Mouse (Mus musculus) G1E-ER4 (cell line): Measurements from ENCODE around the gene Prokr1. TPM values are rescaled to one million over a fixed set of nuclear protein-coding genes. Genes with fewer than 3 reads are reported as not detected.

Source experiments
- GATA1 ChIP-seq: IDR thresholded peaks from one replicate; pipeline ENCODE4 v1.8.0; 2012; ENCODE audit warnings: low read length, inconsistent platforms
- polyA plus RNA-seq: library from polyadenylated mRNA; stranded (reverse); fragments of >175 nt; gene quantifications from 2 replicates; pipeline ENCODE4 v1.2.3, GENCODE M21; 2012

Gene Prokr1
- polyA plus RNA-seq, 1 experiment, result 0.15 TPM

DNA sequence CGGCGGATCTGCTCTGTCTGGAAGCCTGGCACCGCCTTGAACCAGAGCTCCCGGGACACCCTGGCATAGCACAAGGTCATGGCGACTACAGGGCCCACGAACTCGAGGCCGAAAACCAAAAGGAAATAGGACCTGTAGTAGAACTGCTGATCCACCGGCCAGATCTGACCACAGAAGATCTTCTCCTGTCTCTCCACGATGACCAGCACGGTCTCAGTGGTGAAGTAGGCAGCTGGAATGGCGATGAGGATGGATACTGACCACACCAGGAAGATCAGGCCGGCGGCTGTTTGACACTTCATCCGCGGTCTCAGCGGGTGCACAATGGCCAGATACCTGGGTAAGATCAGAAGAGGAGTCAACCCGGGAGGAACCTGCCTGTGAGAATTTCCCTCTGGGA is 9.0 kb downstream of the Prokr1 start:
- TF ChIP-seq GATA1, result no peak

DNA sequence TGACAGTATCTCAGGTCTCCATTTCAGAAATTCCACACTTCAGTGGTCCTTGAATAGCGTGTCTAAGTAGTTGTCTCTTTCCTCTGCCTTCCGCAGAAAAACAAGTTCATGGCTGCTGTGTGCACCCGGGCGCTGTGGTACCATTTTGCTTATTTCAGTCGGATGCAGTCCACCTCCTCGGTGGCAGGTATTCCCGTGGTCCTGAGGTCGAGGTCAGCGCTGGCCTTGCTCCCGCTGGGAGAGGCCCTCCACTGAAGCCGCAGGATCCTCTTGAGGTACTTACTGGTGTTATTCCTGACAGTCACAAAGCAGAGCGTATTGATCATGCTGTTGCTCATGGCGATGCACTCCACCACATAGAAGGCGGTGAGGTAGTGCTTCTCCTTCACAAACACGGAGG is 9.5 kb downstream of the Prokr1 start:
- TF ChIP-seq GATA1, result no peak

DNA sequence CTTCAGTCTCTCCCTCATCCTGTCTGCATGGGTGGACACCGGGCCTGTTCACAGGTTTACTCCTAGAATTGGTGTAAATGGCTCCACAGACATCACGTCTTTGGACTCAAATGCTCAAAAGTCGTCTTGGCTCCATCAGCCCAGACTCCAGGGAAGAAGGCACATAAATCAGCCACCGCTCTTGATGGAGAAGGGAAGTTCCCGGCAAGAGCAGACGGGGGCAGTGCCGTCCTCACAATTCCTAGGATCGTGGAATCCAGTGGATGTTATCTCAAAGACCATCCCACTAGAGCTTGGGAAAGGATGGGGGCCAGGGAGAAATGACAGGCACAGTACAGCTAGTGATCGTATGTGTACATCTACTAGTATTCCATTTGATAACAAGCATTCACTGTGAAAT is 12.3 kb downstream of the Prokr1 start:
- no peak for TF ChIP-seq GATA1

DNA sequence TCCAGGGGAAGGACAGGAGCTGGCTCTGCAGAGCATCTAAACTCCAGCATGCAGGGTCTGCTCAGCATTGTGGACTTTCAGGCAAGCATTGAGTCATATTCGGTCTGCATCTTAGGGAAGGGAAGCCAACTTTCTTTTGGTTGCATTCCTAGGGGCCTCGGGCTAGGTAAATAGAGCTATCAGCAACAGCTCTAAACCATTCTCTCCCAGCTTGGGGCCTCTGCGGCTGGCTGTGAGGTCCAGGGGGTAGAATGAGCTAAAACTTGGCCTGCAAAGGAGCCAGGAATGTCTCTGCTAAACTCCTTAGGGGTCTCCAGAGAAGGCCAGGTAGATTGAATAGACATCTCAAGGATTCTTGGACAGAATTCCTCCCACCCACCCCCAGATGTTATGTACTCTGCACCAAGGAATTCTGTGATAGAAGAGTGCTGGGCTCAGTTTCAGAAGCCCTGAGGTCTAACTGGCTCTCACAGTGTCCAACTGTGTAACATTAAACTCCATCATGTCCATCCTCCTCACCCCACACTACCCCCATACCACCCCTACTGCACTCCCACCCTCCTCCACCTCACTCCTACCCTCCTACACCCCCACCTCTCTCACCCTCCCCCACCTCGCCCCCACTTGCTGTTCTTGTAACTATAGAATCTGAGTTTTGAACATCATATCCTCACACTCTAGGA is 13.8 kb downstream of the Prokr1 start:
- TF ChIP-seq GATA1, result no peak

DNA sequence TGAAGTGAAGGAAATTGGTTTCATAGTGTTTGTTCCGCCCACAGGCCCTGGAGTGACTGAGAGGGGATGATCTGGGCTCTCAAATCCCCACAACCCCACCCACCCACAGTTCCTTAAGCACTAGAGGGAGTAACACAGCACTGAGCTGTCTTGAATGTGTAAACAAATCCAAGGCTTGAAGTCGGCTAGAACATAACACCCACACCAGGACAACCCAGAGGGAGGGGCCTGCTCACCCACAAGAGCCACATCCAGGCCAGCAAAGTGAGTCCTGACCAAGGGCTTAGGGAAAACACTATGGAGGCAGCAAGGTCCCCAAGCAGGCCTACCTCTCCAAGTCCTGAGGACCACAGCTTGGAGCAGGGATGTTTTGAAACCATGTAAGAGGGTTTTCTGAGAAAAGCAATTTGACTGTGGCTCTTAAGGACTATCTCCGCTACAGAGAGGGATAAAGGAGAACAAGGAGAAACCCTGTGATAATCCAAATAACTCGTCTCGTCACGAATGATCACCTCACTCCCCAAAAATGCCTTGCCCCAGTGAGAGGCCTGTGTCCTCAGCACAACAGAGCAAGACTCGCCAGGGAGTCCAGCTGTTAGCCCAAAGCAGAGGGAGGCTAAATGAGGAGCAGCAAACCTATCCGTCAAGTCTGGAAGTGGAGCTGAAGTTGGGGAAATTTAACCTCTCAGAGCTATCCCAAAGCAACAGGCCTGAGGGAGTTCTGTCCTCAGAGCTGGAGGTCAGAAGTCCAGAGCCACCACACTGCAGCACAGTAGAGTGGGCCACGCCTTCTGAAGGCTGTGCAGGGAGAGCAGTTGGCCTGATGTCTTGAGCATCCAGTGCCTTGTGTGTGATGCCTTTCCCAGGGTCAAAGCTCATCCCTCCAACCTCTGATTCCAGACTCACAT is 22.6 kb downstream of the Prokr1 start:
- TF ChIP-seq GATA1, result no peak

DNA sequence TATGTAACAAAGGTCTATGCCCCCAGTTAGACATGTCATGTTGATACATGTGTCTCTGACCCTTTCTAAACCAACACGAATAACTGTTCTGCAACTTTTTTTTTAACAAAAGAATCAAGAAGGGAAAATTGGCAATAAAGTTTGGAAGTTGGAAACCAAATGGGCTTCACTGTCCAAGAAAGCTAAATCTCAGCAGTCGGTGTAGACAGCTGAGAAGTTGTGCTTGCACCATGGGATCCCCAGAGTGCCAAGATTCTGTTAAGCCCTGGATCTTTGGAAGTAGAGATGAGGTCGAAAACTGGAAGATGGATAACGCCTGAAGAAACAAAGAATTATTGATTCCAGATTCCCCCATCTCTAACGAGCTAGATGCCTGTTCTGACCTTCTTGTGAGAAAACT is 25.4 kb downstream of the Prokr1 start:
- TF ChIP-seq GATA1, result no peak

DNA sequence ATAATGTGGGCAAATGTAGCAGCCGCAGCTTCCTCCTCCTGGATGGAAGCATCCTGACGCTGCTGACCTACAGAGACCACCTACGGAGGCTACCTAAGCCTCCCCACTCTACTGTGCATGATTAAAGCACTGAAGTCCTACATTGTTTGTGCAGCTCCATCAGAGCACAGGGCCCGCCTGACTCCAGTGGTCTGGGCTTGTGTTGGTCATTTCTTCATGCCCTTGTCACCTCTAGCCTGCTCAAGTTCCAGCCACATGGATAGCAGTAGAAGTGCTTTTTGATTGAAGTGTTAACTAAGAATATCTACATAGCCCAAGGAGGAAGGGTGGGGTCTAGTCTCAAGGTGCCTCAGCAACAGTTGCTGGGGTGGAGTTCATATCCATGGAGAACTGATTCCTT is 26.2 kb downstream of the Prokr1 start:
- TF ChIP-seq GATA1, result no peak

DNA sequence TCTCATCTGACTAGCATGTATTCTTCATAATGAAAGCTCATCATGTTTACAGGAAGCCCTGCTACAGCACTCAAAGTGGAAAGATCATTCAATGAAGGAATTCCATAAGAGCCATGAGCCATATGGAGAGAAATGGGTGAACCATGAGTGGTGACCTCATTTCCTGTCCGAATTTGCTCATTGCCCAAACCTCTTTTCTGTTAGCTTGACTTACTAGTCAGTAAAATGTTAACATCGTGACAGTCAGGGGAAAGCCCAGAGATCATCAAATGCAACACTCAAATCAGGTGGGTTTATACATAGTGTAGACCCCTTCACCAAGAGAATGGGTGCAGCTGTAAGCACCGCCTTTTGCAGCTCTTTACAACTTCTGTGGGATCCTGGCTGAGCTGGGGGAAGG is 36.8 kb downstream of the Prokr1 start:
- TF ChIP-seq GATA1, result no peak

DNA sequence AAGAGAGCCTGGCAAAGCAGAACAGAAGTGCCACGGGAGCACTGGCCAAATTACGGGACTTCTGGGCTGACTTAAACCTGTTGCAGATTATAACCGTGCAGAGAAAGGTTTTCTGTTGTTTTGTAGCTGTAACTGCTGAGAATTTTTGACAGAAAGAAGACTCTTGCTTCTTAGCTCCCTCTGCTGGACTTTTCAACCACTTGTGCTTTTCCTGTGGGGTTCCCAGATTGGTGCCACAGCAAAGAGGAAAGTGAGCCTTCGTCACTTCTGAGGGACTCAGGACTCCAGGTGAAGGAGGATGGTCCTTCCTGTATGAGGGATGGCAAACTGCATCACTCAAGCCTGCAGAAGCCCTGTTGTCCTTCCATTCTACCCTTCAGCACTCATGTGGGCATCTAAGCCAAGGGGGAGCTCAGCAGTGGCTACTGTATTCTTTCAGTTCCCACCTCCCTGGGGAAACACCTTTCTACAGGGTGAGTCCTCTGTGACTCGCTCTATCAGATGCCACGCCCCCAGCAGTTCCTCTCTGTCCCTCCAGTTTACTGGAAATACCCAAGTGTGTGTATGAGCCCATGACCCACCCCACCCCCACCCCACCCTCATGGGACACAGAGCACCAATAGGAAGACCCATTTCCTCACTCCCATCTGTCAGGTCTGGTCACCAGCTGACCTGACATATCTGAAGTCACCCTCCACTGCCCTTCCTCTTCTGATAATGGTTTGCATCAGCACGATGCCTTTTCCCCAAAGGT is 38.3 kb downstream of the Prokr1 start:
- TF ChIP-seq GATA1, result no peak

DNA sequence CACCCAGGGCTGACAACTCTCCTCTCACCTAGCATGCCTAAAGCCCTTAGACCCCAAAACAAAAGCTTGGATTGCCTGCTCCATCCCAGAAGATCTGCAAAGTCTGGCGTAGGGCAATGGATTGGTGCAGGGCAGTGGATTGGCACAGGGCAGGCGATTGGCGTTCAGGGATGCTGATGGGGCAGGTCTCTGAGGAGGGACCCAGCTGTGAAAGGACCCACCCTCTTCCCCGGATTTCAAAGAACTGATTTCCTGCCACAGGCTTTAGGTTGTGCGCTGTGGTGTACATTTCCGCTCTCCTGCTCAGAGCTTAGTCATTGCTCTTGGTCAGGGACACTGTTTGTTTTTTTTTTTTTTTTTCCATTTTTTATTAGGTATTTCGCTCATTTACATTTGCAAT is 42.7 kb downstream of the Prokr1 start:
- TF ChIP-seq GATA1, result no peak

DNA sequence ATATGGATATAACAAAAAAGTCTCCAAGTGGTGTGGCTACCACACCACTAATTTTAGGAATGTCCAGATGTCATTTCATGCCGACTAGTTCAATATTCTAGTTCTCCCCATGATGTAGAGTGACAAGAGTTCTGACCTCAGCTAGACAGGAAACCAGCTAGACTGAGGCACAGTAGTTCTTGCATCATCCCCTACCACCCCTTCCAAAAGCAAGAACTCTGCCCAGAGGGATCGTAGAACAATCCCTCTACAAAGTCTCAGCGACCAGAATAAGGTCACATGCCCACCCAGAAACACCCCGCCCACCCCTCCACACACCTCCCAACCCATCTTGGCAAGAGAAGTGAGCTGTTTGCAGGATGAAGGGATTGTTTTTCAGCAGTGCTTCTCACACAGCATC is 43.1 kb downstream of the Prokr1 start:
- no peak for TF ChIP-seq GATA1

DNA sequence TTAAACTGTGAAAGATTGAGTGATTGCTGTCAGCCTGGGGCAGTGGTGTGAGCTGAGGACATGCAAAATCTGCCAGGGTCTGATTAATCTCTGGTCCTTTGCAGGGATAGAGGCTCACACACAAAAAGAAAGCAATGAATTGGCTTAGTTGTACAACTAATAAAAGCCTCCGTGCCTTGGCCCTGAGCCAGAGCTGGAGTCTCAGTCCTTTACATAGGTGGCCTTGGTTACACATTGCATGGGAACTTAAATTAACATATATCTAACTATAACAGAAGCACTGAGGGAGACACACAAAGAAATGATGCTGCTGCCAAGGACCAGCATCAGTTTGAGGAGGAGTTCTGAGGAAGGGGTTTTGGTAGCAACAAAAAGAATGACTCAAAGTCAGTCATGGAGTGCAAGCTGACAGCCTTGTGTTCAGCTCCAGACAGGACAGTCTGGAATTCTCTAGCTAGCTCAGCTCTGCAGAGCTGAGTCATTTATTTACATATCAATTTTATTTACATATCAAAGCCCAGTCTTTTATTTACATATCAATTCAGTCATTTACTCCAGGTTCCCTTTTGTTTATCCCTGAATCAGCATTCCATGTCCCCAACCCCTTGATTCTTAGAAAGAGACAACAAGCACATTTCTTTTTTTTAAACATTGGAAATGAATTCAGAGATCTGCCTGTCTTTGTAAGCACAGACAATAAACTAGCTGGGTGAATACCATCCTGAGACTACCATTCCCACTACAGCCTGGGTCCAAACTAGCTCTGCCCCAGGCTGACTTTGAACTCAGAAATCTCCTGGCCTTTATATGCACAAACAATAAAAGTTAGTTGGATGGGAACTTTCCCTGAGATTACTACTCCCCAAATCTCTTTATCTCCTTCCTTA is 45.0 kb downstream of the Prokr1 start:
- no peak for TF ChIP-seq GATA1

DNA sequence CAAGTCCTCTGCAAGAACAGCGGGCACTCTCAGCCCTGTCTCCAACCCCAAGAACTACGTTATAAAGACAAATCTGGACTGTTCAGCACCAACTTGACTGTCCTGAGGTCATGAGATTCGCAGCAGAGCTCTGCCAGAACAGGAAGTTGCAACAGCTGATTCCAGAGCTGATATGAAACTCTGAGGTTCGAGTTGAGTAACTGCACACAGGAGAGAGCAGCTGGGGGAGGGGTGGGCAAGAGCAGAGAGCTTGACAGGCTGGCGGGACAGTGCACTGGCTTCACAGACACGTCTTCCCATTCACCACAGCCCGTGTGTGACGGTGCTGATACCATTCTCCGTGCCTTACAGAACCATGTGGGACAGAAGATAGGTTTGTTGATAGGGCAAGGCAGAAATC is 48.5 kb downstream of the Prokr1 start:
- TF ChIP-seq GATA1, result peak; percentile 61

DNA sequence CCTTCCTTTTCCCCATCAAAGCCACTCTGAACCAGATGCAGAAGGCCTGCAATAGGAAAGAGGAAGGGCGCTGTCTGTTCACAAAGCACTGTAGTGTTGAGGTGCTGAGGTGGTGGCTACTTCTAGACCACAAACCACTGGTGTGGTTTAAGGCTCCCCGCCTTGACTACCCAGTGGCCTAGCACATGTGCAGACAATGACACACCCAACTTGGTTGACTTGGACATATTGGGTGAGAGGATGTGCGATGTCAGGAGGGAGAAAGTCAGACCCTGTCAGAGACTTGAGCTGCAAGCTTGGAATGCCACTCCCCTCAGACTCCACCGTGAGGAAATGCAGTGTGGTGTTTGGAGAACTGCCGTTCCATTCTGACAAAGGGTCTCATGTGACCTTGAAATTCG is 49.4 kb downstream of the Prokr1 start:
- TF ChIP-seq GATA1, result no peak
